Mouse (Mus musculus) ES-E14 (cell line): Measurements from ENCODE around the gene C530008M17Rik.

ENCODE experiments used
- CHD2 ChIP-seq: IDR thresholded peaks from 2 replicates; pipeline ENCODE4 v1.6.1; 2014; ENCODE audit warnings: mild to moderate bottlenecking, low read depth, low read length, inconsistent platforms
- HCFC1 ChIP-seq: IDR thresholded peaks from 2 replicates; pipeline ENCODE4 v1.6.1; 2012; ENCODE audit warnings: low read length, inconsistent platforms, borderline replicate concordance; ENCODE audit not compliant: insufficient read depth
- MAFK ChIP-seq: IDR thresholded peaks from 2 replicates; pipeline ENCODE4 v1.6.1; 2014; ENCODE audit warnings: mild to moderate bottlenecking, low read depth, low read length, inconsistent platforms; ENCODE audit not compliant: insufficient read depth
- ZC3H11A ChIP-seq: IDR thresholded peaks from 2 replicates; pipeline ENCODE4 v1.6.1; 2012; ENCODE audit warnings: low read depth, mild to moderate bottlenecking, inconsistent platforms, low read length, borderline replicate concordance
- ZNF384 ChIP-seq: IDR thresholded peaks from 2 replicates; pipeline ENCODE4 v1.6.1; 2012; ENCODE audit warnings: low read depth, low read length, inconsistent platforms

- no peak for TF ChIP-seq ZC3H11A
- no peak for TF ChIP-seq MAFK
- TF ChIP-seq CHD2: no peak
- TF ChIP-seq HCFC1: no peak
- TF ChIP-seq ZNF384: no peak
Observed at GRCm38 (mm10) chr5:76772831-76773230, 116.5 kb downstream of the C530008M17Rik start.
